Mouse (Mus musculus) fibroblast of lung, adult 2 months (primary cell): ENCODE data around the gene Galnt14.

Source experiments
- DNase-seq: peaks from one replicate; pipeline ENCODE4 v3.0.0-alpha.2; 2011; ENCODE audit warnings: low read depth

The Galnt14 gene

GRCm38 (mm10) chr17:73710042-73710911 lies at the start of gene Galnt14:
Gene Galnt14 (minus strand): TSS chr17:73710453.
- no peak for DNase-seq

GRCm38 (mm10) chr17:73743681-73744311 lies 33.5 kb upstream of the Galnt14 start:
- peak; percentile 40 for DNase-seq

GRCm38 (mm10) chr17:73723885-73724682 lies 13.8 kb upstream of the Galnt14 start:
- no peak for DNase-seq

- DNase-seq = no peak
Observed at GRCm38 (mm10) chr17:73719021-73719748, 8.9 kb upstream of the Galnt14 start.

- no peak for DNase-seq
Observed at GRCm38 (mm10) chr17:73716684-73717083, 6.4 kb upstream of the Galnt14 start.

- no peak for DNase-seq
Observed at GRCm38 (mm10) chr17:73714440-73715221, 4.4 kb upstream of the Galnt14 start.

GRCm38 (mm10) chr17:73713347-73713746 lies 3.1 kb upstream of the Galnt14 start:
- no peak for DNase-seq

- no peak for DNase-seq
Observed at GRCm38 (mm10) chr17:73711919-73712318, 1.7 kb upstream of the Galnt14 start.

GRCm38 (mm10) chr17:73709131-73710041 lies 867 bp downstream of the Galnt14 start:
- DNase-seq = no peak

GRCm38 (mm10) chr17:73708451-73708850 lies 1.8 kb downstream of the Galnt14 start:
- DNase-seq = no peak

- no peak for DNase-seq
Observed at GRCm38 (mm10) chr17:73703571-73703970, 6.7 kb downstream of the Galnt14 start.

- DNase-seq = no peak
Observed at GRCm38 (mm10) chr17:73701016-73701415, 9.2 kb downstream of the Galnt14 start.

GRCm38 (mm10) chr17:73699881-73700280 lies 10.4 kb downstream of the Galnt14 start:
- DNase-seq = no peak

- DNase-seq = no peak
Observed at GRCm38 (mm10) chr17:73694206-73694952, 15.9 kb downstream of the Galnt14 start.

GRCm38 (mm10) chr17:73688261-73688660 lies 22.0 kb downstream of the Galnt14 start:
- DNase-seq = no peak

GRCm38 (mm10) chr17:73686292-73686691 lies 24.0 kb downstream of the Galnt14 start:
- no peak for DNase-seq

GRCm38 (mm10) chr17:73684746-73685145 lies 25.5 kb downstream of the Galnt14 start:
- DNase-seq = no peak

GRCm38 (mm10) chr17:73671921-73672320 lies 38.3 kb downstream of the Galnt14 start:
- no peak for DNase-seq

GRCm38 (mm10) chr17:73670048-73670447 lies 40.2 kb downstream of the Galnt14 start:
- DNase-seq = no peak
